Mouse (Mus musculus): Measurements from ENCODE around the gene Diaph3. TPM values are rescaled to one million over a fixed set of nuclear protein-coding genes. Genes with fewer than 3 reads are reported as not detected.

The Diaph3 gene
- polyA plus RNA-seq, 1 experiment from 2014 or later: 25.9 TPM

DNA sequence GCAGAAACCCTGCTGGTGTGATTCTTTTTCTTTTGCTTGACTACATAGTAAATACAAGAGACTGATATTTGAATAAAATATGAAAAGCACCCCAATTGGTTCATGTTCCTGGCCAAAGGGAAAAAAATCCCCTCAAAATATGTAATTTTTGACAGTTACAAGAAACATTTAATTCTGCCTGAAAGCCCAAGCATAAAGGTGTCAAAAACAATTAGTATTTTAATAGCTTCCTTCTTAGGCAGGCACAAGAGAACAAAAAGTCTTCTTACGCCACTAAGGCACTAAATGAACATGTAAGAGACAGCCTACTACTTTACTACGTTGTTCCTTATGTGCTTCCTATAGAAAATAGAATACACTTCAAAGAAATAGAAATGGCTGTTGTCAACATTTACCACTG lies 376.7 kb downstream of the Diaph3 start:
- H3K36me3 ChIP-seq (ENCODE audit: insufficient read depth): no peaks in the 10 kb centered on the region
- ATAC-seq (ENCODE audit: insufficient read depth) (no peak), DNase-seq (no peak)
- H3K27ac ChIP-seq (ENCODE audit: low read depth): no peak overlapping the region
- no peaks in the 10 kb centered on the region for H3K9me3 ChIP-seq (ENCODE audit: low read depth, low read length)
- 96% methylated on average over 2 of the region's 2 CpGs for WGBS
- no peak overlapping the region for H3K4me3 ChIP-seq (ENCODE audit: low read depth, low read length)
- H3K27me3 ChIP-seq (ENCODE audit: insufficient read depth, low read length): no peaks in the 10 kb centered on the region
- no peak overlapping the region for H3K9ac ChIP-seq
- H3K4me2 ChIP-seq: no peak overlapping the region
- no peaks in the 10 kb centered on the region for H3K4me1 ChIP-seq (ENCODE audit: insufficient read depth)
- TF ChIP-seq CTCF (IDR thresholded peaks at IDR 0.05; ENCODE audit: low read depth): no peak

GRCm38 (mm10) chr14:86757604-86758520 lies 383.2 kb downstream of the Diaph3 start:
- ATAC-seq (ENCODE audit: insufficient read depth): peak; percentile 74
- Histone ChIP-seq H3K27ac (ENCODE audit: low read depth) (peak overlapping the region; percentile 66; the same call in 1 of the 2 replicates), H3K4me3 (ENCODE audit: low read depth, low read length) (no peak overlapping the region), H3K27me3 (ENCODE audit: insufficient read depth, low read length) (no peaks in the 10 kb centered on the region), H3K36me3 (ENCODE audit: insufficient read depth) (no peaks in the 10 kb centered on the region), H3K4me1 (ENCODE audit: insufficient read depth) (0 out of 2 replicates have a peak, but pooled peaks cover 3% of the 10 kb centered on the region), H3K9ac (no peak overlapping the region), H3K4me2 (no peak overlapping the region), H3K9me3 (ENCODE audit: low read depth, low read length) (no peaks in the 10 kb centered on the region)
- no peak for TF ChIP-seq CTCF (IDR thresholded peaks at IDR 0.05; ENCODE audit: low read depth)
- peak; percentile 32 for DNase-seq
- 61% methylated on average over 9 of the region's 9 CpGs for WGBS

DNA sequence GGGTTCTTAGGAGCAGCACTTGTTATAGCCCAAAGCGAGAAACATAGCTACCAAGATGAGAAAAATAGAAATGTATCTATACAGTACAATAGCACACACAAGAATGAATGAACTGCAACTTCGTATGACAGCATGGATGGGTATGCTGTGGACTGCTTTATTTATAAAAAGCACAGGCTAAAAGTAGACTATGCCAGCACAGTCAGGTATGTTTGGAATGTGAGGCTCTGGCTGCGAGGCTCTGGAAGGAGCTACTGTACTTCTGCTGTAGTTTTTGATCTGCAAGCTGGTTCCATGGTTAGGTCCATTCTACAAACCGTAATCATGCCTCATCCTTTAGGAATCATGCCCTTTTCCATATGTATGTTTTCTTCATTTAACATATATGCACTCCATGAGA lies 383.9 kb downstream of the Diaph3 start:
- Histone ChIP-seq H3K27ac (ENCODE audit: low read depth) (peak overlapping the region; percentile 66; the same call in 1 of the 2 replicates), H3K27me3 (ENCODE audit: insufficient read depth, low read length) (no peaks in the 10 kb centered on the region), H3K4me1 (ENCODE audit: insufficient read depth) (0 out of 2 replicates have a peak, but pooled peaks cover 3% of the 10 kb centered on the region), H3K9ac (no peak overlapping the region), H3K4me2 (no peak overlapping the region), H3K9me3 (ENCODE audit: low read depth, low read length) (no peaks in the 10 kb centered on the region), H3K36me3 (ENCODE audit: insufficient read depth) (no peaks in the 10 kb centered on the region), H3K4me3 (ENCODE audit: low read depth, low read length) (no peak overlapping the region)
- no peak for TF ChIP-seq CTCF (IDR thresholded peaks at IDR 0.05; ENCODE audit: low read depth)
- DNase-seq: no peak
- ATAC-seq (ENCODE audit: insufficient read depth): no peak; the same call in 1 of the 2 replicates
- WGBS: 60% methylated on average over 4 of the region's 4 CpGs

DNA sequence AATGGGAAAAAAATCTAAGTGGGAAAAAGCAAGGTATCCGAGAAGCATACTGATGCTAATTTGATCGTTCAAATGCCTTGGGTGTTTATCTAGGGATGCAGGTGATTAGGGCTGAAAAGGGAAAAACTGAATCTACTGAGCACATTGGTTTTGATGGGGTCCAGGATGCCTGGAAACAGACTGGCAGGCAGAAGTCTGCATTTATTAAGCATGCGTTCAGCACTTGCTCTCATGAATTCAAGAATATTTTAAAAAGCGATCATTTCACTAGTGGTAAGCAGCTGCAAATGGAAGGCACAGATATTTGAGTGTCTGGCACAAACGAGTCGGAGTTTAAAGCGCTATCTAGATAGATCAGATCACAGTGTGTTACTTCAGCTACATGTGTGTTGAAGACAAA lies 390.7 kb downstream of the Diaph3 start:
- no peak overlapping the region for H3K4me2 ChIP-seq
- ATAC-seq (ENCODE audit: insufficient read depth) (no peak), DNase-seq (no peak)
- H3K4me3 ChIP-seq (ENCODE audit: low read depth, low read length): no peak overlapping the region
- H3K36me3 ChIP-seq (ENCODE audit: insufficient read depth): no peaks in the 10 kb centered on the region
- no peak overlapping the region for H3K27ac ChIP-seq (ENCODE audit: low read depth)
- no peaks in the 10 kb centered on the region for H3K9me3 ChIP-seq (ENCODE audit: low read depth, low read length)
- H3K9ac ChIP-seq: no peak overlapping the region
- H3K27me3 ChIP-seq (ENCODE audit: insufficient read depth, low read length): no peaks in the 10 kb centered on the region
- TF ChIP-seq CTCF (IDR thresholded peaks at IDR 0.05; ENCODE audit: low read depth): no peak
- 0 out of 2 replicates have a peak, but pooled peaks cover 4% of the 10 kb centered on the region for H3K4me1 ChIP-seq (ENCODE audit: insufficient read depth)
- WGBS: 82% methylated on average over 7 of the region's 7 CpGs

GRCm38 (mm10) chr14:86749425-86749824 lies 391.6 kb downstream of the Diaph3 start:
- no peak overlapping the region for H3K9ac ChIP-seq
- DNase-seq (no peak), ATAC-seq (ENCODE audit: insufficient read depth) (no peak)
- H3K9me3 ChIP-seq (ENCODE audit: low read depth, low read length): no peaks in the 10 kb centered on the region
- no peak overlapping the region for H3K27ac ChIP-seq (ENCODE audit: low read depth)
- H3K4me3 ChIP-seq (ENCODE audit: low read depth, low read length): no peak overlapping the region
- WGBS: 61% methylated on average over 4 of the region's 4 CpGs
- TF ChIP-seq CTCF (IDR thresholded peaks at IDR 0.05; ENCODE audit: low read depth): no peak
- H3K4me2 ChIP-seq: no peak overlapping the region
- no peaks in the 10 kb centered on the region for H3K27me3 ChIP-seq (ENCODE audit: insufficient read depth, low read length)
- no peaks in the 10 kb centered on the region for H3K36me3 ChIP-seq (ENCODE audit: insufficient read depth)
- 0 out of 2 replicates have a peak, but pooled peaks cover 4% of the 10 kb centered on the region for H3K4me1 ChIP-seq (ENCODE audit: insufficient read depth)

GRCm38 (mm10) chr14:86748876-86749275 lies 392.2 kb downstream of the Diaph3 start:
- DNase-seq (peak; percentile 46), ATAC-seq (ENCODE audit: insufficient read depth) (peak; percentile 83)
- Histone ChIP-seq H3K27me3 (ENCODE audit: insufficient read depth, low read length) (no peaks in the 10 kb centered on the region), H3K27ac (ENCODE audit: low read depth) (no peak overlapping the region), H3K9me3 (ENCODE audit: low read depth, low read length) (no peaks in the 10 kb centered on the region), H3K4me2 (no peak overlapping the region), H3K4me1 (ENCODE audit: insufficient read depth) (0 out of 2 replicates have a peak, but pooled peaks cover 4% of the 10 kb centered on the region), H3K36me3 (ENCODE audit: insufficient read depth) (no peaks in the 10 kb centered on the region), H3K4me3 (ENCODE audit: low read depth, low read length) (no peak overlapping the region), H3K9ac (no peak overlapping the region)
- no peak for TF ChIP-seq CTCF (IDR thresholded peaks at IDR 0.05; ENCODE audit: low read depth)
- 27% methylated on average over 7 of the region's 7 CpGs for WGBS

DNA sequence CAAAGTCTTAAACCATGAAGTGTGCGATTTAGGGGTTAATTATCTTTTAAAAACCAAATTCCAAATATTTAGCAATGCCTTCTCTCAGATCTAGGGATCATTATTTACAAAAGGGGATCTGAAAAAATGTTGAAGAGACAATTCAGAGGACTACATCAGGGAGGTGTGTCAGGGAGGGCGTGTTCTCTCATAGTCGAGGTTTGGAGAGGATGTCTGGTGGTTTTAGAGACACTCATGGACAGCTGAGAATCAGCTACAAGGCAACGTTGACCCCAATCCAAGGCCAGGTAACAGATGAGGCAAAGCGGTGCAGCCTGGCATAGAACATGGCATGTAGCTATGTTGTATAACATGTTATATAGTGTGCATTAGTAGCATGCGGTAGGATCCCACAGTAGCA lies 396.5 kb downstream of the Diaph3 start:
- Histone ChIP-seq H3K4me1 (ENCODE audit: insufficient read depth) (0 out of 2 replicates have a peak, but pooled peaks cover 4% of the 10 kb centered on the region), H3K36me3 (ENCODE audit: insufficient read depth) (no peaks in the 10 kb centered on the region), H3K27ac (ENCODE audit: low read depth) (no peak overlapping the region), H3K9ac (no peak overlapping the region), H3K27me3 (ENCODE audit: insufficient read depth, low read length) (no peaks in the 10 kb centered on the region), H3K4me2 (no peak overlapping the region), H3K9me3 (ENCODE audit: low read depth, low read length) (no peaks in the 10 kb centered on the region), H3K4me3 (ENCODE audit: low read depth, low read length) (no peak overlapping the region)
- DNase-seq (no peak), ATAC-seq (ENCODE audit: insufficient read depth) (no peak)
- TF ChIP-seq CTCF (IDR thresholded peaks at IDR 0.05; ENCODE audit: low read depth): no peak
- WGBS: 70% methylated on average over 6 of the region's 6 CpGs

Data from lung, embryonic 14.5 days (tissue).